Mouse (Mus musculus) cerebellum, adult 2 months (tissue): ENCODE results near the gene Psenen. TPM values are rescaled to one million over a fixed set of nuclear protein-coding genes. Genes with fewer than 3 reads are reported as not detected.

Experiments
- DNase-seq, 2 experiments: peaks; one replicate each; pipeline ENCODE4 v3.0.0; 2021
- H3K27ac ChIP-seq: fragments of 200-500 bp; 2 replicates; pipeline ENCODE4 v1.5.1; 2012; ENCODE audit warnings: low read length, control low read depth, inconsistent platforms; ENCODE audit not compliant: insufficient read depth
- H3K27me3 ChIP-seq: fragments of 200-500 bp; 2 replicates; pipeline ENCODE4 v1.6.1; 2012; ENCODE audit warnings: inconsistent platforms, mild to moderate bottlenecking, low read length, moderate library complexity; ENCODE audit not compliant: control insufficient read depth, insufficient read depth
- H3K4me1 ChIP-seq: fragments of 200-500 bp; 2 replicates; pipeline ENCODE4 v1.6.1; 2011; ENCODE audit warnings: low read length; ENCODE audit not compliant: control insufficient read depth, insufficient read depth
- H3K4me3 ChIP-seq: fragments of 200-500 bp; replicated peaks from 2 replicates; pipeline ENCODE3; 2011; ENCODE audit warnings: mild to moderate bottlenecking, low read depth, low read length, control low read depth; ENCODE audit not compliant: insufficient read depth
- CTCF ChIP-seq: fragments of 200-500 bp; IDR thresholded peaks from 2 replicates; pipeline ENCODE4 v1.5.1; 2011; ENCODE audit warnings: low read depth, mild to moderate bottlenecking, control low read depth, low read length, moderate library complexity, borderline replicate concordance; ENCODE audit not compliant: insufficient read depth
- POLR2A ChIP-seq: fragments of 200-500 bp; IDR thresholded peaks from 2 replicates; pipeline ENCODE4 v1.6.1; 2011; ENCODE audit warnings: low read length, control low read depth, borderline replicate concordance; ENCODE audit not compliant: insufficient read depth
- WGBS: fragments of 180-500 bp; shearing (Covaris S2); methylation state at CpG from one replicate; pipeline ENCODE4 v1.1.7; 2018; 5-methylcytosine and 5-hydroxymethylcytosine counted together
- polyA plus RNA-seq: library from polyadenylated mRNA; depleted of rRNA; stranded (reverse); fragments of >200 nt; gene quantifications from 2 replicates; pipeline ENCODE4 v1.2.3, GENCODE M21; 2012

Psenen gene
- polyA plus RNA-seq, 1 experiment: 147 TPM

- 60% methylated on average over 28 of the region's 28 CpGs for WGBS
- H3K4me3 ChIP-seq: no peak overlapping the region
Observed at GRCm38 (mm10) chr7:30586455-30587020, 23.1 kb upstream of the Psenen start.

GRCm38 (mm10) chr7:30585170-30585569 lies 21.7 kb upstream of the Psenen start:
- no peak overlapping the region for H3K27ac ChIP-seq
- WGBS: 95% methylated on average over 7 of the region's 7 CpGs
- DNase-seq: no peak
- no peaks in the 10 kb centered on the region for H3K27me3 ChIP-seq
- no peak overlapping the region for H3K4me3 ChIP-seq
- TF ChIP-seq CTCF: no peak
- no peak for TF ChIP-seq POLR2A
- peaks cover 7% of the 10 kb centered on the region; the same call in 1 of the 2 replicates for H3K4me1 ChIP-seq

More at GRCm38 (mm10) chr7:30586455-30587020, 23.1 kb upstream of the Psenen start:
- Histone ChIP-seq H3K27ac (no peak overlapping the region), H3K27me3 (no peaks in the 10 kb centered on the region), H3K4me1 (peaks cover 7% of the 10 kb centered on the region; the same call in 1 of the 2 replicates)
- TF ChIP-seq POLR2A (no peak), CTCF (no peak)
- DNase-seq: no peak

- WGBS: 93% methylated on average over 10 of the region's 10 CpGs
Observed at GRCm38 (mm10) chr7:30584339-30584738, 20.9 kb upstream of the Psenen start.

GRCm38 (mm10) chr7:30581547-30581946 lies 18.1 kb upstream of the Psenen start:
- Histone ChIP-seq H3K4me3 (no peak overlapping the region), H3K4me1 (0 out of 2 replicates have a peak, but pooled peaks cover under 1% of the 10 kb centered on the region), H3K27me3 (no peaks in the 10 kb centered on the region), H3K27ac (no peak overlapping the region)
- 91% methylated on average over 16 of the region's 16 CpGs for WGBS
- DNase-seq: peak in 1 of 2 experiments; percentile 19
- TF ChIP-seq POLR2A: no peak
- no peak for TF ChIP-seq CTCF

More at GRCm38 (mm10) chr7:30584339-30584738, 20.9 kb upstream of the Psenen start:
- Histone ChIP-seq H3K27me3 (no peaks in the 10 kb centered on the region), H3K27ac (no peak overlapping the region), H3K4me1 (peaks cover 7% of the 10 kb centered on the region; the same call in 1 of the 2 replicates), H3K4me3 (no peak overlapping the region)
- TF ChIP-seq CTCF (no peak), POLR2A (no peak)
- no peak for DNase-seq

- 84% methylated on average over 8 of the region's 8 CpGs for WGBS
- no peak overlapping the region for H3K4me3 ChIP-seq
- TF ChIP-seq POLR2A: no peak
- TF ChIP-seq CTCF: no peak
Observed at GRCm38 (mm10) chr7:30579950-30580349, 16.5 kb upstream of the Psenen start.

GRCm38 (mm10) chr7:30572969-30573368 lies 9.5 kb upstream of the Psenen start:
- TF ChIP-seq POLR2A (no peak), CTCF (no peak)
- H3K27me3 ChIP-seq: no peaks in the 10 kb centered on the region
- no peak overlapping the region for H3K4me3 ChIP-seq
- WGBS: 8% methylated on average over 2 of the region's 2 CpGs
- H3K27ac ChIP-seq: no peak overlapping the region
- peaks cover 18% of the 10 kb centered on the region for H3K4me1 ChIP-seq
- peak; percentile 83 to 88 for DNase-seq

More at GRCm38 (mm10) chr7:30579950-30580349, 16.5 kb upstream of the Psenen start:
- Histone ChIP-seq H3K4me1 (no peaks in the 10 kb centered on the region), H3K27ac (no peak overlapping the region), H3K27me3 (no peaks in the 10 kb centered on the region)
- DNase-seq: no peak

- 65% methylated on average over 5 of the region's 5 CpGs for WGBS
- no peak for TF ChIP-seq POLR2A
- no peak for TF ChIP-seq CTCF
- peaks cover 18% of the 10 kb centered on the region for H3K4me1 ChIP-seq
- DNase-seq: no peak
- no peak overlapping the region for H3K4me3 ChIP-seq
- no peak overlapping the region for H3K27ac ChIP-seq
- H3K27me3 ChIP-seq: no peaks in the 10 kb centered on the region
Observed at GRCm38 (mm10) chr7:30572389-30572788, 9.0 kb upstream of the Psenen start.

GRCm38 (mm10) chr7:30567555-30567954 lies 4.1 kb upstream of the Psenen start:
- no peak overlapping the region for H3K27ac ChIP-seq
- no peak for DNase-seq
- TF ChIP-seq CTCF (no peak), POLR2A (no peak)
- H3K4me1 ChIP-seq: peaks cover 11% of the 10 kb centered on the region
- H3K27me3 ChIP-seq: no peaks in the 10 kb centered on the region
- H3K4me3 ChIP-seq: no peak overlapping the region
- WGBS: 76% methylated on average over 11 of the region's 11 CpGs
